In the genomic region with DNA sequence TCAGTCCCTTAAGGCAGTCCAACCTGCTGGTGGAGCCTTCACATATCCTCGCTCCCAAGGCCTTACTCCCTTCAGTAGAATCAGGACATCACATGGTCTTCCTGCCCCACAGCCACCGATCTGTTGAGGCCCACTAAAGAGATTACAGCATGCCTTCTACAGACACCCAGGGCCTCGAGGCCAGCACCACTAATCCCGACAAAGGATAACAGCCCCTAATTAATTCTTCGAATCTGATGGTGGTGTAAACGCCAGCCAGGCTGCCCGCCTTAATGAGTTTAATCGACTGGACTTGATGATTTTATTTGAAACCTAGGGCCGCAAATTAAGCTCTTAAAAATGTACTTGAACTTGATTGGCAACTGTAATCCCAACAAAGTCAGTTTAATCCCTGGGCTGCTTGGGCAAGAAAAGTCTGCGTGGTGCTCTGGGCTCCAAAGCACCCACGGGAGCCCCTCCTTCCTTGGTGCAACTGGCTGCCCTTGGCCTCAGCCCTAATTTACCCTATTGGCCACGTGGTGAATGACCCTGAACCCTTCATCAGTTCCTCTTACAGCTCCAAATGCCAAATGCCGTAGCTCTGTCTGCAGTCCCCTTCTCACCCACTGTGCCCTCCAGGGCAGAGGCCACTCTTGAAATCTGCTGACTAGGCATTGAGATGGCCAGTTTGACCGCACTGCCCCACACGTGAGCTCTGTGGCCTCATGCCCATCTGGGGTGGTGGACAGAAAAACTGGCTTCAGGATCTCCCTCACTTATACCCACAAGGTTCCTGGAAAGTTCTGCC, we compare ENCODE assay signal across 12 mouse cellular contexts.
DNase-seq lines count a peak whose midpoint lies in the region; ATAC-seq lines count a peak whose summit lies in the region.
"Had no signal": no experiment of that assay in that cellular context is flagged by ENCODE, and none has a peak within 500 bp of the region (broad histone marks: within the 10 kb centered on the region; RNA-seq: fewer than 3 reads in every experiment).

No protein-coding gene starts in this region.

- H3K9me3 ChIP-seq in midbrain, embryonic 11.5 days (ENCODE audit: control insufficient read depth, low read length), result no peaks in the 10 kb centered on the region
- H3K9me3 ChIP-seq in midbrain, embryonic 16.5 days (replicated peaks; ENCODE audit: control insufficient read depth, low read length, poor library complexity, severe bottlenecking), result no peaks in the 10 kb centered on the region
- H3K9me3 ChIP-seq: liver, embryonic 13.5 days had no signal

- DNase-seq in heart, adult 18-20 months, result peak; percentile 13 to 27
- DNase-seq in heart, adult 8-10 months (ENCODE audit: low spot score), result no peak
- no peak for DNase-seq in midbrain, embryonic 11.5 days (ENCODE audit: low spot score, missing footprints)
- DNase-seq in kidney, postnatal 25 days, result peak; percentile 62 to 86
- no peak for DNase-seq in testis, postnatal 14 days (ENCODE audit: low spot score)
- DNase-seq in layer of hippocampus, postnatal 36 days, result no peak
- DNase-seq: heart, postnatal 4 days; liver, embryonic 13.5 days; lung, postnatal 10 days; right cerebral cortex, postnatal 25 days; thymus, postnatal 14 days had no signal

- no peak overlapping the region for H3K4me3 ChIP-seq in midbrain, embryonic 11.5 days (ENCODE audit: low read depth, low read length)
- H3K4me3 ChIP-seq in midbrain, embryonic 16.5 days (ENCODE audit: low read depth, low read length), result no peak overlapping the region
- H3K4me3 ChIP-seq: liver, embryonic 13.5 days had no signal

- H3K9ac ChIP-seq in midbrain, embryonic 11.5 days (ENCODE audit: low read length), result no peak overlapping the region
- H3K9ac ChIP-seq in midbrain, embryonic 16.5 days (ENCODE audit: low read depth, low read length), result no peak overlapping the region
- H3K9ac ChIP-seq: liver, embryonic 13.5 days had no signal

- H3K27me3 ChIP-seq in midbrain, embryonic 11.5 days (ENCODE audit: control insufficient read depth, insufficient read depth, low read length), result no peaks in the 10 kb centered on the region
- no peaks in the 10 kb centered on the region for H3K27me3 ChIP-seq in midbrain, embryonic 16.5 days (ENCODE audit: control insufficient read depth, insufficient read depth, low read depth, low read length)

- 43% methylated on average over 15 of the region's 15 CpGs for WGBS in midbrain, embryonic 11.5 days
- WGBS in midbrain, embryonic 16.5 days, result 27% methylated on average over 15 of the region's 15 CpGs

- no peak overlapping the region for H3K27ac ChIP-seq in midbrain, embryonic 11.5 days (ENCODE audit: low read depth, low read length)
- H3K27ac ChIP-seq in midbrain, embryonic 16.5 days (ENCODE audit: low read length), result no peak overlapping the region
- H3K27ac ChIP-seq: liver, embryonic 13.5 days had no signal

- H3K36me3 ChIP-seq in midbrain, embryonic 11.5 days (ENCODE audit: control insufficient read depth, insufficient read depth, low read length), result no peaks in the 10 kb centered on the region
- H3K36me3 ChIP-seq in midbrain, embryonic 16.5 days (ENCODE audit: control insufficient read depth, insufficient read depth, low read length), result no peaks in the 10 kb centered on the region
- H3K36me3 ChIP-seq: liver, embryonic 13.5 days had no signal

- H3K4me1 ChIP-seq in midbrain, embryonic 11.5 days (ENCODE audit: control insufficient read depth, insufficient read depth, low read length), result no peaks in the 10 kb centered on the region
- no peaks in the 10 kb centered on the region for H3K4me1 ChIP-seq in midbrain, embryonic 16.5 days (ENCODE audit: control insufficient read depth, insufficient read depth, low read length)
- H3K4me1 ChIP-seq: liver, embryonic 13.5 days had no signal

- H3K4me2 ChIP-seq in midbrain, embryonic 11.5 days, result no peak overlapping the region
- H3K4me2 ChIP-seq in midbrain, embryonic 16.5 days (ENCODE audit: low read length), result no peak overlapping the region
- H3K4me2 ChIP-seq: liver, embryonic 13.5 days had no signal

- ATAC-seq in midbrain, embryonic 11.5 days (ENCODE audit: low FRiP score), result peak; percentile 67; the same call in 1 of the 2 replicates
- ATAC-seq in midbrain, embryonic 16.5 days, result no peak

Comparison
In these comparisons a context has a peak if more than half of its experiments do, and no peak if none do; other contexts are left out.
1. DNase-seq: peak in heart, adult 18-20 months (2 of 2) and kidney, postnatal 25 days (2 of 2); none in heart, adult 8-10 months (single experiment), midbrain, embryonic 11.5 days (single experiment), testis, postnatal 14 days (single experiment) and layer of hippocampus, postnatal 36 days (0 of 2).